In genomic region chr6:50009339-50009738, GRCm38 (mm10) we compare ENCODE assay signal across 10 mouse cellular contexts.
A peak's percentile ranks its signal among the peaks of the same experiment; 100 is the strongest.
DNase-seq lines count a peak whose midpoint lies in the region; ATAC-seq and TF ChIP-seq lines count a peak whose summit lies in the region.
"Had no signal": no experiment of that assay in that cellular context is flagged by ENCODE, and none has a peak within 500 bp of the region (broad histone marks: within the 10 kb centered on the region; RNA-seq: fewer than 3 reads in every experiment).

No protein-coding gene starts in this region.

- H3K36me3 ChIP-seq in forebrain, embryonic 14.5 days (ENCODE audit: control insufficient read depth, insufficient read depth, low read length), result no peaks in the 10 kb centered on the region
- H3K36me3 ChIP-seq in forebrain, embryonic 11.5 days (ENCODE audit: control insufficient read depth, insufficient read depth, low read length), result no peaks in the 10 kb centered on the region

- TF ChIP-seq CTCF in layer of hippocampus, adult 2 months (conservative IDR thresholded peaks at IDR 0.05), result no peak
- no peak for TF ChIP-seq CTCF in gastrocnemius, adult 2 months (IDR thresholded peaks at IDR 0.05)

- WGBS in forebrain, embryonic 14.5 days, result 71% methylated on average over 7 of the region's 7 CpGs
- WGBS in forebrain, embryonic 11.5 days, result 84% methylated on average over 7 of the region's 7 CpGs

- H3K4me1 ChIP-seq in forebrain, embryonic 14.5 days (ENCODE audit: control insufficient read depth, insufficient read depth, low read length), result 0 out of 2 replicates have a peak, but pooled peaks cover 2% of the 10 kb centered on the region
- H3K4me1 ChIP-seq in forebrain, embryonic 11.5 days (replicated peaks; ENCODE audit: control insufficient read depth, insufficient read depth, low read length), result no peaks in the 10 kb centered on the region

- no peak for DNase-seq in forebrain, embryonic 14.5 days (ENCODE audit: low spot score)
- no peak for DNase-seq in forebrain, embryonic 11.5 days (ENCODE audit: low spot score)
- peak; percentile 3 to 15 for DNase-seq in spleen, adult 18-20 months
- DNase-seq in spleen, postnatal 4 days (ENCODE audit: low spot score in 2 of 2), result no peak
- DNase-seq in lung, postnatal 25 days (ENCODE audit: low spot score), result peak; percentile 26
- DNase-seq in layer of hippocampus, adult 2 months (ENCODE audit: low spot score in 2 of 2), result no peak
- no peak for DNase-seq in gastrocnemius, postnatal 36 days
- no peak for DNase-seq in gastrocnemius, adult 2 months
- DNase-seq: cerebellum, adult 2 months had no signal

- no peak overlapping the region for H3K4me2 ChIP-seq in forebrain, embryonic 14.5 days (ENCODE audit: low read length)
- no peak overlapping the region for H3K4me2 ChIP-seq in forebrain, embryonic 11.5 days (ENCODE audit: low read depth, low read length, severe bottlenecking)

- H3K9ac ChIP-seq in forebrain, embryonic 14.5 days (ENCODE audit: low read length), result no peak overlapping the region
- no peak overlapping the region for H3K9ac ChIP-seq in forebrain, embryonic 11.5 days (ENCODE audit: low read length)

- no peaks in the 10 kb centered on the region for H3K27me3 ChIP-seq in forebrain, embryonic 14.5 days (replicated peaks; ENCODE audit: control insufficient read depth, insufficient read depth, low read length)
- H3K27me3 ChIP-seq in forebrain, embryonic 11.5 days (ENCODE audit: control insufficient read depth, insufficient read depth, low read length), result no peaks in the 10 kb centered on the region

- H3K27ac ChIP-seq in forebrain, embryonic 14.5 days (ENCODE audit: low read depth, low read length), result no peak overlapping the region; the same call in 1 of the 2 replicates
- H3K27ac ChIP-seq in forebrain, embryonic 11.5 days (ENCODE audit: low read depth, low read length), result no peak overlapping the region
- no peak overlapping the region for H3K27ac ChIP-seq in layer of hippocampus, adult 2 months
- no peak overlapping the region for H3K27ac ChIP-seq in gastrocnemius, adult 2 months

- H3K9me3 ChIP-seq in forebrain, embryonic 14.5 days (replicated peaks; ENCODE audit: control insufficient read depth, low read length), result no peaks in the 10 kb centered on the region
- no peaks in the 10 kb centered on the region for H3K9me3 ChIP-seq in forebrain, embryonic 11.5 days (ENCODE audit: control insufficient read depth, low read length)
- H3K9me3 ChIP-seq: megakaryocyte, embryonic 14.5 days had no signal

- ATAC-seq in forebrain, embryonic 14.5 days, result peak; percentile 29; the same call in 1 of the 2 replicates
- no peak for ATAC-seq in forebrain, embryonic 11.5 days (replicated peaks; ENCODE audit: low FRiP score)

- intact Hi-C loops in gastrocnemius, postnatal 36 days (cut with DNase I), result no loop called here
- intact Hi-C loops in gastrocnemius, adult 2 months (cut with DNase I), result no loop called here

- H3K4me3 ChIP-seq in forebrain, embryonic 14.5 days (ENCODE audit: low read depth, low read length), result no peak overlapping the region
- no peak overlapping the region for H3K4me3 ChIP-seq in forebrain, embryonic 11.5 days (ENCODE audit: low read depth, low read length)
- H3K4me3 ChIP-seq in layer of hippocampus, adult 2 months, result no peak overlapping the region
- no peak overlapping the region for H3K4me3 ChIP-seq in gastrocnemius, adult 2 months
- H3K4me3 ChIP-seq: megakaryocyte, embryonic 14.5 days had no signal

Comparison
In these comparisons a context has a peak if more than half of its experiments do, and no peak if none do; other contexts are left out.
1. DNase-seq: peak in spleen, adult 18-20 months (2 of 2) and lung, postnatal 25 days (single experiment); none in forebrain, embryonic 14.5 days (single experiment), forebrain, embryonic 11.5 days (single experiment), spleen, postnatal 4 days (0 of 2), layer of hippocampus, adult 2 months (0 of 2), gastrocnemius, postnatal 36 days (0 of 2) and gastrocnemius, adult 2 months (single experiment).